Mouse (Mus musculus): Measurements from ENCODE around the gene Mpc2. TPM values are rescaled to one million over a fixed set of nuclear protein-coding genes. Genes with fewer than 3 reads are reported as not detected.

Mpc2 gene
- polyA plus RNA-seq (2012; rRNA removed), result 77.7 and 87.4 TPM in 2 replicates

DNA sequence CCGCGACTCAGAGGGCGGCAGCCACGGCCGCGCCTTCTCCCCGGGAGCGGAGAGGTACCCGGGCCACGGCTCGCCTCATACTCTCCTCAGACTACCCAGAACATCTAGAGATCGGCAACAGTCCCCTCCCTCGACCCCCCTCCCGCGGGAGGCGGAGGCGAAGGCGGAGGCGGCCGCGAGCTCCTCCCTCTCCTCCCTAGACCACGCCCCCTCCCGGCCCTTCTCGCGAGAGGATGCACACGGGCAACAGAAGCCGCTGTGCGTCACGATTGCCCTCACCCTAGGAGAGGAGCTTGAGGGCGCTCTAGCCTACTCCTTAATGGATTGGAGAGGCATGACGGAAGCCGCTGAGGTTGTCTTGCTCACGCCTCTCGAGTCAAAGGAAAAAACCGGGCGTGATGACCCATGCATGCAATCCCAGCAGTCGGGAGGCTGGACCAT is at the start of gene Mpc2, which contains the start of gene Dcaf6:
Gene Mpc2, plus strand, starts transcription at position 278 of the 441 bp plus-strand sequence.
Gene Dcaf6, minus strand, starts transcription at position 116 of the 441 bp plus-strand sequence.
- H3K27me3 ChIP-seq (ENCODE audit: control insufficient read depth, insufficient read depth, low read length), result no peaks in the 10 kb centered on the region
- TF ChIP-seq CTCF (IDR thresholded peaks at IDR 0.05; ENCODE audit: extremely low read depth, insufficient read length, insufficient replicate concordance, low read depth, low read length) (no peak), POLR2A (IDR thresholded peaks at IDR 0.05; ENCODE audit: low read depth, low read length) (peak; percentile 99)
- H3K36me3 ChIP-seq (ENCODE audit: control insufficient read depth, insufficient read depth, low read length), result no peaks in the 10 kb centered on the region
- H3K4me1 ChIP-seq (ENCODE audit: control insufficient read depth, insufficient read depth, insufficient read length, low read length), result no peaks in the 10 kb centered on the region
- WGBS, result under 1% methylated on average over 35 of the region's 37 CpGs
- H3K27ac ChIP-seq (ENCODE audit: insufficient read depth, low read depth, low read length), result peak within 1 kb of the TSS; percentile 99
- H3K4me3 ChIP-seq (ENCODE audit: low read depth, low read length), result peak within 1 kb of the TSS; percentile 79

DNA sequence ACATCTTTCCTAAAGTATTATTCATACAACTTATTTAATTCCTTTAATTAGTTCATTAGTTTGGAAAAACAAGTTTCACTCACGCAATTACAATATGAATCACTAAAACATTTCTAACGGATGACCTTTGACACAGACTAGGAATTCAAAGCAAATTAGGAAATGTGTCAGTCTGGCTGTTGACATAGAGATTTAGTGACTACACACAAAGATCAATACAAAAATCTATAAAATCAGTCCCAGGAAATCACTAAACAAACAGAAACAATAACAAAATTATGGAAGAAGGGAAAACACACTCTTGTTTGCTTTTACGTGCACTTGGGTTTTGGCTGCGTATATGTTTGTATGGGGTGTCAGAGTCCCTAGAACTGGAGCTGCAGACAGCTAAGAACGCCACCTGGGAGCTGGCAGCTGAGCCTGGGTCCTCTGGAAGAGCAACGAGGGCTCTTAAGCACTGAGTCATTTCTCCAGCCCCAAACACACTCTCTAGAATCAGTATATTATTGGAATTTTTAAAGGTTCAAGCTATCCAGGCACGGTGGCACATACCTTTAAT is 39.0 kb upstream of the Mpc2 start:
- H3K36me3 ChIP-seq (ENCODE audit: control insufficient read depth, insufficient read depth, low read length), result peaks cover 6% of the 10 kb centered on the region
- no peak overlapping the region for H3K27ac ChIP-seq (ENCODE audit: insufficient read depth, low read depth, low read length)
- no peak for TF ChIP-seq POLR2A (IDR thresholded peaks at IDR 0.05; ENCODE audit: low read depth, low read length)
- TF ChIP-seq CTCF (IDR thresholded peaks at IDR 0.05; ENCODE audit: extremely low read depth, insufficient read length, insufficient replicate concordance, low read depth, low read length), result no peak
- no peak overlapping the region for H3K4me3 ChIP-seq (ENCODE audit: low read depth, low read length)
- H3K27me3 ChIP-seq (ENCODE audit: control insufficient read depth, insufficient read depth, low read length), result no peaks in the 10 kb centered on the region
- H3K4me1 ChIP-seq (ENCODE audit: control insufficient read depth, insufficient read depth, insufficient read length, low read length), result no peaks in the 10 kb centered on the region
- WGBS, result 73% methylated on average over 7 of the region's 7 CpGs

DNA sequence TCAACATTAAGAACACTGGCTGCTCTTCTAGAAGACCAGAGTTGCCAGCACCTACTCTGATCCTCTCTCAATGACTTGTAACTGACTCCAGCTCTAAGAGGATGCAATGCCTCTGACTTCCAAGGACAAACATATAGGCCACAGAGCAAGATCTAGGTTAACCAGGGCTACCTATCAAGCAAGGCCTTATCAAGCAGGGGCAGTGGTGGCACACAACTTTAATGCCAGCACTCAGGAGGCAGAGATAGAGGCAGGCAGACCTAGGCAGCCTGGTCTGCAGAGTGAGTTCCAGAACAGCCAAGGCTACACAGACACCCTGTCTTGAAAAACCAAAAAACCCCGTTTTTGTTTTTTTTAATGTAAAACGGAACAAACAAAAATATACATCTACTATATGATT is 34.2 kb upstream of the Mpc2 start:
- H3K4me1 ChIP-seq (ENCODE audit: control insufficient read depth, insufficient read depth, insufficient read length, low read length), result no peaks in the 10 kb centered on the region
- no peak overlapping the region for H3K4me3 ChIP-seq (ENCODE audit: low read depth, low read length)
- WGBS, result 91% methylated on average over 2 of the region's 2 CpGs
- H3K27ac ChIP-seq (ENCODE audit: insufficient read depth, low read depth, low read length), result no peak overlapping the region
- no peak for TF ChIP-seq CTCF (IDR thresholded peaks at IDR 0.05; ENCODE audit: extremely low read depth, insufficient read length, insufficient replicate concordance, low read depth, low read length)
- no peak for TF ChIP-seq POLR2A (IDR thresholded peaks at IDR 0.05; ENCODE audit: low read depth, low read length)
- peaks cover 5% of the 10 kb centered on the region for H3K36me3 ChIP-seq (ENCODE audit: control insufficient read depth, insufficient read depth, low read length)
- no peaks in the 10 kb centered on the region for H3K27me3 ChIP-seq (ENCODE audit: control insufficient read depth, insufficient read depth, low read length)

DNA sequence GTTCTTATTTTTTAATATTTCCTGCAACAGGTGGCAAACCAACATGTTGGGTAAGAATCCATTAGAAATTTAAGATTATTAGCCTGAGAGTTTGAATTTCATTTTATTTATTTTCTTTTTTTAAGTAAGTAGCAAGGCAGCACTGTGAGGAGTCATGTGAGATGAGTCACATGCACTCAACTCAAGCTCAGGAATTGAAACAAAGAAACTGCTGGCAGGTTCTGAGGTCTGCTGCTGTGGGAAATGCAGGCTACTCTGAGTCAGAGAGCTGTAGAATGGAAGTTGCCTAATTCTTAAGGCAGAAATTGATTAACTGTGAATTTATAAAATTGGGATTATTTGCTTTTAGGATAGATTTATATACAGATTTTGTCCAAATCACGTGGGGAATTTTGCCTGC is 27.6 kb upstream of the Mpc2 start:
- no peak overlapping the region for H3K4me3 ChIP-seq (ENCODE audit: low read depth, low read length)
- no peak overlapping the region for H3K27ac ChIP-seq (ENCODE audit: insufficient read depth, low read depth, low read length)
- H3K4me1 ChIP-seq (ENCODE audit: control insufficient read depth, insufficient read depth, insufficient read length, low read length), result no peaks in the 10 kb centered on the region
- TF ChIP-seq CTCF (IDR thresholded peaks at IDR 0.05; ENCODE audit: extremely low read depth, insufficient read length, insufficient replicate concordance, low read depth, low read length) (no peak), POLR2A (IDR thresholded peaks at IDR 0.05; ENCODE audit: low read depth, low read length) (no peak)
- no peaks in the 10 kb centered on the region for H3K36me3 ChIP-seq (ENCODE audit: control insufficient read depth, insufficient read depth, low read length)
- 80% methylated on average over 1 of the region's 1 CpGs for WGBS
- H3K27me3 ChIP-seq (ENCODE audit: control insufficient read depth, insufficient read depth, low read length), result no peaks in the 10 kb centered on the region

DNA sequence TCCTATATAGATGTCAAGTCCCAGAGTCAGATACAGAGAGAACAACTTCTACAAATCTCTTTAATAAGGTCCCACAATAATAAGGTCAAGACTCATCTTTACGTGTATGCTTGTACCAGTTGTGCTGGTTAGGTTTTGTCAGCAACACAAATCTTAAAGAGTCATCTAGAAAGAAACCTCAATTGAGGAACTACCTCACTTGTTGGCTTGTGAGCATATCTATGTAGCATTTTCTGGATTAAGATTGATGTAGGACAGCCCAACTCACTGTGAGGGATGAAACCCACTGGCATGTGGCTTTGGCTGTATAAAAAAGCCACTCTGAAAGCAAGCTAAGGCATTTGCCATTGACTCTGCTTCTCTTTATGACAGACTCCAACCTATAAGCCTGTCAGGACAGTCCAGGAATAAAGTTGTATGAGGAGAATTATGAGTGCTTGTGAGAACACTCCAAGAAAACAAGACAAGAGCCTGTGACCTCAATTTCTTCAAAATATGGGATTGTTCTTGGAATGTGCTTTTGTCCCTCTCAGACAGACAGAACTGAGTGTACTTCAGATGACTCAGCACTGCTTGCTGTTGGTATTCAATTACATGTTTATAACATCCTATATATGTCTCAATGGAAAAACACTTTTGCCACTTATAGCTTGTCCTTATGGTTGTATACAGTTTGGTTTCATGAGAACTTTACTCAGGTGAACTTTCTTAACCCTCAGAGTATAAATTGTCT is 22.0 kb upstream of the Mpc2 start:
- Histone ChIP-seq H3K36me3 (ENCODE audit: control insufficient read depth, insufficient read depth, low read length) (no peaks in the 10 kb centered on the region), H3K27me3 (ENCODE audit: control insufficient read depth, insufficient read depth, low read length) (no peaks in the 10 kb centered on the region), H3K27ac (ENCODE audit: insufficient read depth, low read depth, low read length) (no peak overlapping the region), H3K4me1 (ENCODE audit: control insufficient read depth, insufficient read depth, insufficient read length, low read length) (no peaks in the 10 kb centered on the region), H3K4me3 (ENCODE audit: low read depth, low read length) (no peak overlapping the region)
- TF ChIP-seq CTCF (IDR thresholded peaks at IDR 0.05; ENCODE audit: extremely low read depth, insufficient read length, insufficient replicate concordance, low read depth, low read length) (no peak), POLR2A (IDR thresholded peaks at IDR 0.05; ENCODE audit: low read depth, low read length) (no peak)
- 91% methylated on average over 1 of the region's 1 CpGs for WGBS

DNA sequence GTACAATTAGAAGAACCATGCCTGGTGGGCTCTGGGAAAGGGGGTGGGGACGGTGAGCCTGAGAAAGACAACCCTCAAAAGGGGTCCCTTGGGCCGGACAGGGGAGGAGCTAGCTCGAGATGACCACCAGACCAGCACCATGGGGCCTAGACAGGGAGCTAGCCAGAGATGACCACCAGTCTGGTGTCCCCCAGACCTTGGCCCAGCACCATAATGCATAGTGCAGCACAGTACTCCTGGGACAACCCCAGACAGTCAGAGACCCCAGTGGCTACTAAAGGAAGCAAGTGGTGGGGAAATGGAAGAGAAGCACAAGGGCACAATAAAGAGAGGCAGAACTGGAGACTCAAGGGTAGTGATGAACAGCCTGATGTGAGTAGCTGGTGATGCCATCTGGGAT is 19.6 kb upstream of the Mpc2 start:
- Histone ChIP-seq H3K4me1 (ENCODE audit: control insufficient read depth, insufficient read depth, insufficient read length, low read length) (no peaks in the 10 kb centered on the region), H3K27ac (ENCODE audit: insufficient read depth, low read depth, low read length) (no peak overlapping the region), H3K4me3 (ENCODE audit: low read depth, low read length) (no peak overlapping the region), H3K27me3 (ENCODE audit: control insufficient read depth, insufficient read depth, low read length) (no peaks in the 10 kb centered on the region), H3K36me3 (ENCODE audit: control insufficient read depth, insufficient read depth, low read length) (no peaks in the 10 kb centered on the region)
- WGBS, result 76% methylated on average over 3 of the region's 3 CpGs
- TF ChIP-seq CTCF (IDR thresholded peaks at IDR 0.05; ENCODE audit: extremely low read depth, insufficient read length, insufficient replicate concordance, low read depth, low read length), result no peak
- TF ChIP-seq POLR2A (IDR thresholded peaks at IDR 0.05; ENCODE audit: low read depth, low read length), result no peak

DNA sequence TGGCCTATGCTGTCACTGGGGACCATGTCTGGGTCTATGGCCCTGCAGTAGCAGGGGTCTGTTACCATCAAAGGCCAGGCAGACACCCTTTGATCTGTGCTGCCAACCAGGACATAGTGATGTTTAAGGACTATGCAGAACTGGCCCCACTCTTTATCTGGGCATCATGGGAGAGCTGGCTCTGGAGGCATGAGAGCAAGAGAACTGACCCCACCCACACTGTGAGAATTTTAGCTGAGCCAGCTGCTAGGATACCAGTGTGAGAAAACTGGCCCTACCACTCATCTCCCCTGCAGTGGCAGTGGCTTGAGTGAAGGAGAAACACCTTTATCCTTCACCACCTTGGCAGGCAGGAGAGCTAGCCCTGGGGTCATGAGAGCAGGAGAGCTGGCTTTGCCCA is 19.2 kb upstream of the Mpc2 start:
- no peak for TF ChIP-seq CTCF (IDR thresholded peaks at IDR 0.05; ENCODE audit: extremely low read depth, insufficient read length, insufficient replicate concordance, low read depth, low read length)
- TF ChIP-seq POLR2A (IDR thresholded peaks at IDR 0.05; ENCODE audit: low read depth, low read length), result no peak
- Histone ChIP-seq H3K27me3 (ENCODE audit: control insufficient read depth, insufficient read depth, low read length) (no peaks in the 10 kb centered on the region), H3K4me3 (ENCODE audit: low read depth, low read length) (no peak overlapping the region), H3K27ac (ENCODE audit: insufficient read depth, low read depth, low read length) (no peak overlapping the region), H3K36me3 (ENCODE audit: control insufficient read depth, insufficient read depth, low read length) (no peaks in the 10 kb centered on the region), H3K4me1 (ENCODE audit: control insufficient read depth, insufficient read depth, insufficient read length, low read length) (no peaks in the 10 kb centered on the region)
